Mouse (Mus musculus) olfactory bulb, adult 2 months (tissue): ENCODE data around the gene Gm6034. TPM values are rescaled to one million over a fixed set of nuclear protein-coding genes. Genes with fewer than 3 reads are reported as not detected.
"Not testable (repeated sequence)": the region's sequence is repeated elsewhere in the genome, so short reads cannot be mapped to it uniquely, and the experiment has no call there.

Experiments
- H3K27ac ChIP-seq: fragments of 200-500 bp; 2 replicates; pipeline ENCODE4 v1.5.1; 2012; ENCODE audit warnings: low read depth, low read length; ENCODE audit not compliant: insufficient read depth
- H3K4me1 ChIP-seq: fragments of 200-500 bp; 2 replicates; pipeline ENCODE4 v1.6.1; 2012; ENCODE audit warnings: low read length; ENCODE audit not compliant: control insufficient read depth, insufficient read depth
- H3K4me3 ChIP-seq: fragments of 200-500 bp; 2 replicates; pipeline ENCODE4 v1.5.1; 2012; ENCODE audit warnings: mild to moderate bottlenecking, low read depth, low read length, moderate library complexity; ENCODE audit not compliant: insufficient read depth
- CTCF ChIP-seq: fragments of 200-500 bp; IDR thresholded peaks from 2 replicates; pipeline ENCODE4 v1.5.1; 2012; ENCODE audit warnings: low read depth, mild to moderate bottlenecking, low read length, moderate library complexity; ENCODE audit not compliant: insufficient read depth
- POLR2A ChIP-seq: fragments of 200-500 bp; IDR thresholded peaks from 2 replicates; pipeline ENCODE4 v1.6.1; 2012; ENCODE audit warnings: mild to moderate bottlenecking, low read depth, low read length, moderate library complexity; ENCODE audit not compliant: insufficient read depth
- WGBS: fragments of 180-500 bp; shearing (Covaris S2); methylation state at CpG from one replicate; pipeline ENCODE4 v1.1.7; 2018; 5-methylcytosine and 5-hydroxymethylcytosine counted together
- polyA plus RNA-seq: library from polyadenylated mRNA; stranded (reverse); fragments of >200 nt; gene quantifications from 2 replicates; pipeline ENCODE4 v1.2.4, GENCODE M21; 2012; ENCODE audit warnings: low replicate concordance; ENCODE audit not compliant: missing spikeins, insufficient read depth, insufficient read length

Gm6034 gene
- polyA plus RNA-seq, 1 experiment = not detected

GRCm38 (mm10) chr17:36032351-36032875 is 10.3 kb upstream of the Gm6034 start, which contains the start of gene H2-T23:
H2-T23 (minus strand) TSS chr17:36032855.
- 1% methylated on average over 25 of the region's 25 CpGs for WGBS
- peaks cover 12% of the 10 kb centered on the region for H3K4me1 ChIP-seq
- not testable (repeated sequence) for H3K27ac ChIP-seq
- H3K4me3 ChIP-seq = peak within 1 kb of the TSS; percentile 58

DNA sequence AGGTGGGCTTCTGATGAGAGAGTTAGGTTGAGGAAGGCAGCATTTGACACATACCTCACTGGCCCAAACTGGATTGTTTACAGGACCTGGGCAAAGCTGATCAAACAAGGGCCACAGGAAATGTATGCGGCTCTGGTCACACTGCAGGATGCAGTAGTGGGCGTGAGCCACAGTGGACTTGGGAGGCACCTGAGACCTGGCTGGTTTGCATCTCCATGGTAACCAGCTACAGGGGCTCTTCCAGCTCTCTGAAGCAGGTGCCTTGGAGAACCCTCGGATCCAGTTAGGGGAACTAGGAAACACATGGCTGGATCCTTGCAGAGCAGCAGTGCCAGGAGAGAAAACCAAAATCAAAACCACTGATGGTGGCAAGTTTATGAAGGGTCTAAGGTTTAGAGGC is 8.2 kb upstream of the Gm6034 start:
- not testable (repeated sequence) for H3K27ac ChIP-seq, H3K4me3 ChIP-seq
- WGBS = 75% methylated on average over 3 of the region's 3 CpGs
- H3K4me1 ChIP-seq = peaks cover 12% of the 10 kb centered on the region

DNA sequence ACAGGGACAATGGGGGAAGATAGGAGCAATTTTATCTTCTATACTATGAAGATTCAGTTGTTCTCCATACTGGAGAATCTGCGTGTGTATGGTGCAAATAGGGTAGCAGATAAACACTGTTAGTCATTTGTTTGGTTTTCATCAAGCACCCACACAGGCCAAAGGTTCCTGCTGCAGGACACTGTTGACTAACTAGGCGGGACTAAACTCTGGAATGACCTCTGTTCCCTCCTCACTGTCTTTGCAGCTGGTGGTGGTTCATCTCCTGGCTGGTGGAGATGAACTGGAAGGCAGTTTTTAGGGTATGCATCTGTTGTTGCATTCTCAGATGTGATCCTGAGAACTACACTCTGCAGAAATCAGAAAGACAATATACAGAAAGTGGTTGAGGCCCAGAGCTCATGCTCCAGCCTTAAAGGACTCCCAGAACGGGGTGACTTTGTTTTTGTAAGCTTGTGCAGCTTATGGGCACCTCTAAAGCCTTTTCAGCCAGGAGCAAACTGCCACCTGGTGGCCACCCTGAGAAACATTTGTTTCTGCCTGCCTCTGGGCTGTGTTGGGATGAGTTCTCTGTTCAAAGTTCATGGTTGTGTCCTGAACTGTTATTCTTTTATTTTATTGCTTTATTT is 7.6 kb upstream of the Gm6034 start:
- H3K4me3 ChIP-seq, H3K27ac ChIP-seq: not testable (repeated sequence)
- H3K4me1 ChIP-seq = peaks cover 12% of the 10 kb centered on the region
- WGBS = 41% methylated on average over 3 of the region's 3 CpGs

DNA sequence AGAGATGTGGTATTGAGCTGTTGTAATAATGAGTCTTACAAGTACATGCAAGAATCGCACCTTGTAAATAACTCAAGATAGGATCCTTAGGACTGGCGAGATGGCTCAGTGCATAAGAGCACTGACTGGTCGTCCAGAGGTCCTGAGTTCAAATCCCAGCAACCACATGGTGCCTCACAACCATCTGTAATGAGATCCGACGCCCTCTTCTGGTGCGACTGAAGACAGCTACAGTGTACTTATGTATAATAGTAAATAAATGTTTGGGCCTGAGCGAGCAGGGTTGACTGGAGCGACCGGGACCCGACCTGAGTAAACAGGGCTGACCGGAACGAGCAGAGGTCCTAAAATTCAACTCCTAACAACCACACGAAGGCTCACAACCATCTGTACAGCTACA is 6.6 kb upstream of the Gm6034 start:
- peaks cover 13% of the 10 kb centered on the region for H3K4me1 ChIP-seq
- 89% methylated on average over 13 of the region's 13 CpGs for WGBS
- H3K27ac ChIP-seq, H3K4me3 ChIP-seq: not testable (repeated sequence)

GRCm38 (mm10) chr17:36040604-36041003 is 2.2 kb upstream of the Gm6034 start:
- H3K27ac ChIP-seq, H3K4me1 ChIP-seq, H3K4me3 ChIP-seq: not testable (repeated sequence)
- 86% methylated on average over 2 of the region's 2 CpGs for WGBS

- 1% methylated on average over 19 of the region's 19 CpGs for WGBS
- TF ChIP-seq POLR2A = 0 out of 2 replicates have a peak, but pooled peaks have one; percentile 7
- H3K27ac ChIP-seq, H3K4me1 ChIP-seq: not testable (repeated sequence)
- H3K4me3 ChIP-seq = peak overlapping the region; percentile 52
These were observed 706 bp upstream of the Gm6034 start for GRCm38 (mm10) chr17:36042055-36042454.

- WGBS = 79% methylated on average over 3 of the region's 3 CpGs
- no peak for TF ChIP-seq CTCF
- TF ChIP-seq POLR2A = no peak
- no peak overlapping the region for H3K27ac ChIP-seq
These were observed 525 bp downstream of the Gm6034 start for GRCm38 (mm10) chr17:36043286-36043685.

DNA sequence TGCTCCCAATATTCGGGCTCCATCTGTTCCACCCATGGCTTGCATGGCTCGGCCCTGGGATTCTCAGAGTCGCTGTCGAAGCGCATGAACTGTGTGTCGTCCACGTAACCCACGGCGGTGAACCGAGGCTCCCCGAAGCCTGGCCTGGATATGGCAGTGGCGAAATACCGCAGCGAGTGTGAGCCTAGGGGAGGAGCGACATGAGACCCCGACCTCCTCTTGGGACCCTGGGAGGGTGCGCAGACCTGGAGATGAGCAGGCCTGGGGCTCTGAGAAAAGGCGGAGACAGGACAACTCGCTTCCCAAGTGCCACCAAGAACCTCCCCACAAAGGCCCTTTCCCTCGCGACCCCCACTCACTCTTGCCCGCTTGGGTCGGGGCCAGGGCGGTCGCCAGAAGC is 15.2 kb downstream of the Gm6034 start:
- WGBS = 90% methylated on average over 24 of the region's 25 CpGs
- H3K4me1 ChIP-seq, H3K27ac ChIP-seq, H3K4me3 ChIP-seq: not testable (repeated sequence)

More at GRCm38 (mm10) chr17:36043286-36043685, 525 bp downstream of the Gm6034 start:
- peak overlapping the region; percentile 56 for H3K4me3 ChIP-seq
- peaks cover 7% of the 10 kb centered on the region; the same call in 1 of the 2 replicates for H3K4me1 ChIP-seq

GRCm38 (mm10) chr17:36058362-36058761 is 15.6 kb downstream of the Gm6034 start, which contains the start of gene Gm11127:
Gm11127 (minus strand) TSS chr17:36058371.
- H3K4me1 ChIP-seq, H3K27ac ChIP-seq, H3K4me3 ChIP-seq: not testable (repeated sequence)
- 89% methylated on average over 1 of the region's 1 CpGs for WGBS

DNA sequence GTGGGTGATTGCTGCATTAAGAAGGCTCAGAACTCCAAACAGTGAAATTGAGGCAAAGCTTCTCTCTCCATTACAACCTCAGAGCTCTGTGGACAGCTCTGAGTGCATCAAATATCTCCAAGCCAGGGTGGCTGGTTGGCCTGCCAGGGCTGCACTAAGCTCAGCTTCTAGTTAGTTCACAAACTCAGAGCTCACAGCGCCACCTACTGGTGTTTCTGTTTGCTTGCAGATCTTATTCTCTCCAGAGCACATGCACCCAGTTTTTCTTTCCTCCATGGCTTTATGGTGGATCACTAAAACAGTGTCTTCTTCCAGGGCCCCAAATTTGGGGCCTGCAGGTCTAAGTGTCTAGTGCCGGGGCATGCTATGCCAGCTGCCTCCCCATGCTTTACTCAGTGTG is 18.1 kb downstream of the Gm6034 start:
- TF ChIP-seq POLR2A (no peak), CTCF (no peak)
- WGBS = 18% methylated on average over 2 of the region's 2 CpGs
- Histone ChIP-seq H3K4me3 (no peak overlapping the region), H3K27ac (no peak overlapping the region), H3K4me1 (no peaks in the 10 kb centered on the region)

- not testable (repeated sequence) for H3K4me3 ChIP-seq, H3K27ac ChIP-seq
- peaks cover 11% of the 10 kb centered on the region for H3K4me1 ChIP-seq
These were observed 39.1 kb downstream of the Gm6034 start for GRCm38 (mm10) chr17:36081901-36082300.

- not testable (repeated sequence) for H3K27ac ChIP-seq
- H3K4me1 ChIP-seq = peaks cover 11% of the 10 kb centered on the region
- WGBS = 36% methylated on average over 6 of the region's 6 CpGs
- H3K4me3 ChIP-seq = peak overlapping the region; percentile 50
These were observed 39.9 kb downstream of the Gm6034 start for GRCm38 (mm10) chr17:36082519-36083232.
